Comparison of ENCODE assay signal across 10 mouse cellular contexts in the genomic region with DNA sequence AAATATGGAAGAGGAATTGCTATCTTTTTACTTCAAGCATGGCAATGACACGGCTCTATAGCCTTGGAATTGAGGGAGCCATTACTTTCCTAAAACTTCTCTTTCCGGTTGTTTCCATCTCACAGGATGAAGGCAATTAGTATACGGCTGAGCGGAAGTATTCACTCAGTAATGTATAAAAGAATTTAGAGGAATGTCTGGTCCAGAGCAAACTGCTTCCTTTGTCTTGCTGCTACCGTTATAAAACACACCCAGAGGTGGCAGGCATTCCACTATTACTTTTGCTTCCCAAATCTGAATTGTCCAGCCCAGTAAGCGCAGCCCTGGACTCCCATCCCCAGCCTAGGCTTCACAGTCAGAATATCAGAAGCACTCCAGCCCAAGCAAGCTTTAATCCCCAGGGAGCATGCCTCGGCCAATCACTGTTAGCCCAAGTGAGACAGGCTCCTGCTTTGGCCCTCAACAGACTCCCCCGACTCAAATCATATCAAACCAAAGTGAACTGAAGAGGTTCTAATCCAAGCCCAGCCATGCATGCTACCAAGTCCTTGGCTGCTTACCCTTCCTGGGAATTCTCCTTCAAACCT. TPM values are rescaled to one million over a fixed set of nuclear protein-coding genes. Genes with fewer than 3 reads are reported as not detected.
DNase-seq lines count a peak whose midpoint lies in the region; ATAC-seq lines count a peak whose summit lies in the region.
"Had no signal": no experiment of that assay in that cellular context is flagged by ENCODE, and none has a peak within 500 bp of the region (broad histone marks: within the 10 kb centered on the region; RNA-seq: fewer than 3 reads in every experiment).

No protein-coding gene starts in this region.

- DNase-seq in kidney, postnatal 14 days: no peak
- no peak for DNase-seq in neural tube, embryonic 10.5 days (ENCODE audit: extremely low spot score, low spot score)
- DNase-seq in forebrain, embryonic 14.5 days (ENCODE audit: low spot score): peak; percentile 18
- peak; percentile 50 for DNase-seq in retina, postnatal 1 day
- no peak for DNase-seq in left cerebral cortex, adult 18-20 months (ENCODE audit: low spot score in 2 of 2)
- DNase-seq in testis, postnatal 14 days (ENCODE audit: low spot score): no peak
- DNase-seq: heart, postnatal 4 days; right cerebral cortex, postnatal 14 days had no signal

- no peaks in the 10 kb centered on the region for H3K27me3 ChIP-seq in kidney, embryonic 16.5 days (ENCODE audit: insufficient read depth, low read length)
- H3K27me3 ChIP-seq in neural tube, embryonic 13.5 days: no peaks in the 10 kb centered on the region
- H3K27me3 ChIP-seq in forebrain, embryonic 14.5 days (replicated peaks; ENCODE audit: control insufficient read depth, insufficient read depth, low read length): no peaks in the 10 kb centered on the region

- no peak overlapping the region for H3K4me3 ChIP-seq in kidney, embryonic 16.5 days (ENCODE audit: low read length)
- H3K4me3 ChIP-seq in neural tube, embryonic 13.5 days: no peak overlapping the region
- H3K4me3 ChIP-seq in forebrain, embryonic 14.5 days (ENCODE audit: low read depth, low read length): no peak overlapping the region

- no peaks in the 10 kb centered on the region for H3K9me3 ChIP-seq in kidney, embryonic 16.5 days (ENCODE audit: low read length)
- H3K9me3 ChIP-seq in neural tube, embryonic 13.5 days: no peaks in the 10 kb centered on the region
- no peaks in the 10 kb centered on the region for H3K9me3 ChIP-seq in forebrain, embryonic 14.5 days (replicated peaks; ENCODE audit: control insufficient read depth, low read length)

- peaks cover 40% of the 10 kb centered on the region for H3K4me1 ChIP-seq in kidney, embryonic 16.5 days (ENCODE audit: insufficient read depth, low read length)
- H3K4me1 ChIP-seq in neural tube, embryonic 13.5 days (replicated peaks): peaks cover 34% of the 10 kb centered on the region
- H3K4me1 ChIP-seq in forebrain, embryonic 14.5 days (ENCODE audit: control insufficient read depth, insufficient read depth, low read length): peaks cover 22% of the 10 kb centered on the region

- no peak for ATAC-seq in kidney, embryonic 16.5 days (ENCODE audit: low FRiP score, low TSS enrichment)
- no peak for ATAC-seq in neural tube, embryonic 13.5 days (ENCODE audit: low read depth)
- no peak for ATAC-seq in forebrain, embryonic 14.5 days

- 58% methylated on average over 8 of the region's 8 CpGs for WGBS in kidney, embryonic 16.5 days
- 32% methylated on average over 8 of the region's 8 CpGs for WGBS in neural tube, embryonic 13.5 days
- WGBS in forebrain, embryonic 14.5 days: 23% methylated on average over 8 of the region's 8 CpGs

- peak overlapping the region; percentile 29; the same call in 1 of the 2 replicates for H3K27ac ChIP-seq in kidney, embryonic 16.5 days (ENCODE audit: low read length)
- H3K27ac ChIP-seq in neural tube, embryonic 13.5 days (replicated peaks): 0 out of 2 replicates have a peak overlapping the region, but pooled peaks have one; percentile 13
- 0 out of 2 replicates have a peak overlapping the region, but pooled peaks have one; percentile 24 for H3K27ac ChIP-seq in forebrain, embryonic 14.5 days (ENCODE audit: low read depth, low read length)

- no peak overlapping the region for H3K4me2 ChIP-seq in kidney, embryonic 16.5 days (replicated peaks; ENCODE audit: low read depth, low read length)
- H3K4me2 ChIP-seq in neural tube, embryonic 13.5 days: no peak overlapping the region
- H3K4me2 ChIP-seq in forebrain, embryonic 14.5 days (ENCODE audit: low read length): no peak overlapping the region

- H3K36me3 ChIP-seq in kidney, embryonic 16.5 days (ENCODE audit: insufficient read depth, low read length): peaks cover 14% of the 10 kb centered on the region
- H3K36me3 ChIP-seq in neural tube, embryonic 13.5 days: peaks cover 2% of the 10 kb centered on the region
- H3K36me3 ChIP-seq in forebrain, embryonic 14.5 days (ENCODE audit: control insufficient read depth, insufficient read depth, low read length): peaks cover 8% of the 10 kb centered on the region; the same call in 1 of the 2 replicates

- no peak overlapping the region for H3K9ac ChIP-seq in kidney, embryonic 16.5 days (replicated peaks; ENCODE audit: low read length)
- H3K9ac ChIP-seq in neural tube, embryonic 13.5 days: no peak overlapping the region
- H3K9ac ChIP-seq in forebrain, embryonic 14.5 days (ENCODE audit: low read length): no peak overlapping the region

RNA-seq across cellular contexts. Expression of gene Dnah8, which starts 16.2 kb away (rescaled TPM):
- 0.82 and 1.2 TPM in 2 replicates for polyA plus RNA-seq in kidney, embryonic 16.5 days (2015; fragmentation: Nextera tagmentation; extraction: Ambion mirVana)
- polyA plus RNA-seq in neural tube, embryonic 13.5 days (2015; fragmentation: Nextera tagmentation; extraction: Ambion mirVana): 1.2 and 1.5 TPM in 2 replicates
- 1.7 and 1.9 TPM in 2 replicates for polyA plus RNA-seq in forebrain, embryonic 14.5 days (2014; fragmentation: Nextera tagmentation; extraction: Ambion mirVana)
- total RNA-seq in left cerebral cortex, adult 18-20 months (2021): 1 to 10 TPM in 1 of 2 experiments, under 1 TPM in 1; 0.46 to 1.6 TPM

RNA-seq across cellular contexts. Expression of gene Glo1, which starts 18.7 kb away (rescaled TPM):
- 216 and 222 TPM in 2 replicates for polyA plus RNA-seq in kidney, embryonic 16.5 days (2015; fragmentation: Nextera tagmentation; extraction: Ambion mirVana)
- 157 and 160 TPM in 2 replicates for polyA plus RNA-seq in neural tube, embryonic 13.5 days (2015; fragmentation: Nextera tagmentation; extraction: Ambion mirVana)
- polyA plus RNA-seq in forebrain, embryonic 14.5 days (2014; fragmentation: Nextera tagmentation; extraction: Ambion mirVana): 210 TPM in 2 replicates
- total RNA-seq in left cerebral cortex, adult 18-20 months (2021): 100 to 1,000 TPM; 155 to 156 TPM

RNA-seq across cellular contexts. Expression of gene Btbd9, which starts 31.7 kb away (rescaled TPM):
- 58.0 and 58.3 TPM in 2 replicates for polyA plus RNA-seq in kidney, embryonic 16.5 days (2015; fragmentation: Nextera tagmentation; extraction: Ambion mirVana)
- polyA plus RNA-seq in neural tube, embryonic 13.5 days (2015; fragmentation: Nextera tagmentation; extraction: Ambion mirVana): 122 and 126 TPM in 2 replicates
- 73.7 and 122 TPM in 2 replicates for polyA plus RNA-seq in forebrain, embryonic 14.5 days (2014; fragmentation: Nextera tagmentation; extraction: Ambion mirVana)
- total RNA-seq in left cerebral cortex, adult 18-20 months (2021): 100 to 1,000 TPM; 100 to 101 TPM

Comparison
In these comparisons a context has a peak if more than half of its experiments do, and no peak if none do; other contexts are left out.
1. DNase-seq: peak in forebrain, embryonic 14.5 days (single experiment) and retina, postnatal 1 day (single experiment); none in kidney, postnatal 14 days (single experiment), neural tube, embryonic 10.5 days (single experiment), left cerebral cortex, adult 18-20 months (0 of 2) and testis, postnatal 14 days (single experiment).
2. Peak in every context shown above with its lines, with median percentiles within 50 percentile points of each other: H3K27ac ChIP-seq.